Mouse (Mus musculus): ENCODE measurements around the gene Med29.

The Med29 gene

GRCm38 (mm10) chr7:28354113-28354581 lies 38.4 kb downstream of the Med29 start:
- DNase-seq (ENCODE audit: low read depth): no peak

- no peak for DNase-seq (ENCODE audit: low read depth)
These were observed 39.2 kb downstream of the Med29 start for GRCm38 (mm10) chr7:28353267-28353666.

- DNase-seq (ENCODE audit: low read depth): no peak
These were observed 40.8 kb downstream of the Med29 start for GRCm38 (mm10) chr7:28351676-28352191.

GRCm38 (mm10) chr7:28350155-28350883 lies 42.2 kb downstream of the Med29 start, which contains the start of gene Rps16:
TSS of gene Rps16 (plus strand) at chr7:28350652.
- DNase-seq (ENCODE audit: low read depth): peak; percentile 97

GRCm38 (mm10) chr7:28348601-28349000 lies 43.9 kb downstream of the Med29 start:
- DNase-seq (ENCODE audit: low read depth): no peak

GRCm38 (mm10) chr7:28347746-28348145 lies 44.8 kb downstream of the Med29 start:
- no peak for DNase-seq (ENCODE audit: low read depth)

GRCm38 (mm10) chr7:28344637-28345036 lies 47.9 kb downstream of the Med29 start:
- peak; percentile 65 for DNase-seq (ENCODE audit: low read depth)

GRCm38 (mm10) chr7:28341381-28341780 lies 51.1 kb downstream of the Med29 start:
- no peak for DNase-seq (ENCODE audit: low read depth)

- DNase-seq (ENCODE audit: low read depth): peak; percentile 65
These were observed 53.1 kb downstream of the Med29 start for GRCm38 (mm10) chr7:28339213-28339917.

- DNase-seq (ENCODE audit: low read depth): peak; percentile 100
These were observed 54.2 kb downstream of the Med29 start, which contains the start of gene Supt5 for GRCm38 (mm10) chr7:28338108-28338998. TSS of gene Supt5 (minus strand) at chr7:28338746.
